ENCODE assay signal across 13 mouse cellular contexts in the genomic region with DNA sequence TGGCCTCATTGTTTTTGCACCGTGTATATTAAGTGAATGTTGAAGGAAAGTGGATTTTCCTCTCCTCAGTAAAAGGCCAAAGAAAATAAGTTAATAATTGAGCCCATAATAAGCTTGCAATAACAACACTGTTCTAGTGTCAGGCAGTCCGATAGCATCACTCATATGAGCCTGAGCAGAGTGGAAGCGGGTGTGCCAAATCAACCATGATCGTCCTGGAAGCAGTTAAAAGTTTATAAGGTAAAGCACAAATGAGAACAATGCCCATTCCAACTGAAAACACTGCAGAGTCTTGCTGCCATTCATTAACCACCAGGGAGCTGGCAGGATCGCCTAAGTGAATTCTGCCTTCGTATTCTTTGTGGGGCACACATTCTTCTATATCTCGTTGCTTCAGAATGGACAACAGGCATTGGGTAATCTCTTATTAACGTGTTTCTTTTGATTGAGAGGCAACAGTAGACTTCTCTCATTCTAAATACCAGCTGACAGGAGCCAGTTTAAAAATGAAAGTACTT.
DNase-seq lines count a peak whose midpoint lies in the region; ATAC-seq and TF ChIP-seq lines count a peak whose summit lies in the region.
"Had no signal": no experiment of that assay in that cellular context is flagged by ENCODE, and none has a peak within 500 bp of the region (broad histone marks: within the 10 kb centered on the region; RNA-seq: fewer than 3 reads in every experiment).

No protein-coding gene starts in this region.

- peaks cover 8% of the 10 kb centered on the region for H3K4me1 ChIP-seq in forebrain, embryonic 13.5 days
- 0 out of 2 replicates have a peak, but pooled peaks cover 2% of the 10 kb centered on the region for H3K4me1 ChIP-seq in forebrain, postnatal 0 days (ENCODE audit: insufficient read depth)
- no peaks in the 10 kb centered on the region for H3K4me1 ChIP-seq in hindbrain, postnatal 0 days (ENCODE audit: insufficient read depth, low read length)
- H3K4me1 ChIP-seq in hindbrain, embryonic 12.5 days = peaks cover 3% of the 10 kb centered on the region; the same call in 1 of the 2 replicates
- peaks cover 7% of the 10 kb centered on the region; the same call in 1 of the 2 replicates for H3K4me1 ChIP-seq in neural tube, embryonic 12.5 days
- H3K4me1 ChIP-seq in intestine, postnatal 0 days (replicated peaks; ENCODE audit: control insufficient read depth, insufficient read depth, low read length) = no peaks in the 10 kb centered on the region
- H3K4me1 ChIP-seq: embryonic facial prominence, embryonic 15.5 days; liver, embryonic 13.5 days had no signal

- no peak overlapping the region for H3K27ac ChIP-seq in forebrain, embryonic 13.5 days
- no peak overlapping the region for H3K27ac ChIP-seq in forebrain, postnatal 0 days (ENCODE audit: low read depth, low read length)
- no peak overlapping the region for H3K27ac ChIP-seq in hindbrain, postnatal 0 days
- H3K27ac ChIP-seq in hindbrain, embryonic 12.5 days = no peak overlapping the region
- no peak overlapping the region for H3K27ac ChIP-seq in neural tube, embryonic 12.5 days
- no peak overlapping the region for H3K27ac ChIP-seq in intestine, postnatal 0 days (ENCODE audit: low read depth, low read length)
- H3K27ac ChIP-seq: embryonic facial prominence, embryonic 15.5 days; liver, embryonic 13.5 days had no signal

- TF ChIP-seq CTCF in forebrain, postnatal 0 days (IDR thresholded peaks at IDR 0.05; ENCODE audit: low read depth) = no peak
- no peak for TF ChIP-seq CTCF in hindbrain, postnatal 0 days (IDR thresholded peaks at IDR 0.05; ENCODE audit: low read depth)
- TF ChIP-seq CTCF in intestine, postnatal 0 days (IDR thresholded peaks at IDR 0.05; ENCODE audit: low read depth) = no peak

- 5% methylated on average over 8 of the region's 8 CpGs for WGBS in forebrain, embryonic 13.5 days
- 9% methylated on average over 8 of the region's 8 CpGs for WGBS in forebrain, postnatal 0 days
- WGBS in hindbrain, postnatal 0 days = 25% methylated on average over 8 of the region's 8 CpGs
- 41% methylated on average over 8 of the region's 8 CpGs for whole genome bisulfite sequencing in hindbrain, embryonic 12.5 days
- 34% methylated on average over 8 of the region's 8 CpGs for WGBS in neural tube, embryonic 12.5 days
- 53% methylated on average over 8 of the region's 8 CpGs for WGBS in intestine, postnatal 0 days

- H3K4me2 ChIP-seq in forebrain, embryonic 13.5 days = peak overlapping the region; percentile 10
- H3K4me2 ChIP-seq in forebrain, postnatal 0 days (ENCODE audit: low read depth) = no peak overlapping the region
- 0 out of 2 replicates have a peak overlapping the region, but pooled peaks have one; percentile 16 for H3K4me2 ChIP-seq in hindbrain, postnatal 0 days (ENCODE audit: low read depth, low read length)
- no peak overlapping the region for H3K4me2 ChIP-seq in hindbrain, embryonic 12.5 days (replicated peaks)
- no peak overlapping the region for H3K4me2 ChIP-seq in neural tube, embryonic 12.5 days (replicated peaks)
- H3K4me2 ChIP-seq in intestine, postnatal 0 days (replicated peaks; ENCODE audit: low read depth) = no peak overlapping the region
- H3K4me2 ChIP-seq: embryonic facial prominence, embryonic 15.5 days; liver, embryonic 13.5 days had no signal

- H3K4me3 ChIP-seq in forebrain, embryonic 13.5 days = no peak overlapping the region
- H3K4me3 ChIP-seq in forebrain, postnatal 0 days (ENCODE audit: low read depth, low read length) = no peak overlapping the region
- H3K4me3 ChIP-seq in hindbrain, postnatal 0 days (ENCODE audit: low read length) = no peak overlapping the region
- H3K4me3 ChIP-seq in hindbrain, embryonic 12.5 days = no peak overlapping the region
- no peak overlapping the region for H3K4me3 ChIP-seq in neural tube, embryonic 12.5 days
- H3K4me3 ChIP-seq in intestine, postnatal 0 days (ENCODE audit: low read depth, low read length) = no peak overlapping the region
- H3K4me3 ChIP-seq: embryonic facial prominence, embryonic 15.5 days; liver, embryonic 13.5 days had no signal

- peaks cover 13% of the 10 kb centered on the region for H3K27me3 ChIP-seq in forebrain, embryonic 13.5 days
- H3K27me3 ChIP-seq in forebrain, postnatal 0 days (ENCODE audit: insufficient read depth, low read length) = no peaks in the 10 kb centered on the region; the same call in 1 of the 2 replicates
- H3K27me3 ChIP-seq in hindbrain, postnatal 0 days (ENCODE audit: insufficient read depth, low read length) = no peaks in the 10 kb centered on the region
- no peaks in the 10 kb centered on the region for H3K27me3 ChIP-seq in hindbrain, embryonic 12.5 days
- H3K27me3 ChIP-seq in neural tube, embryonic 12.5 days (replicated peaks) = no peaks in the 10 kb centered on the region
- H3K27me3 ChIP-seq in intestine, postnatal 0 days (replicated peaks; ENCODE audit: control insufficient read depth, insufficient read depth, low read length) = 0 out of 2 replicates have a peak, but pooled peaks cover 4% of the 10 kb centered on the region
- H3K27me3 ChIP-seq: liver, embryonic 13.5 days had no signal

- no peak for DNase-seq in forebrain, postnatal 0 days
- DNase-seq in hindbrain, postnatal 0 days (ENCODE audit: low spot score) = no peak
- no peak for DNase-seq in neural tube, embryonic 10.5 days (ENCODE audit: extremely low spot score, low spot score)
- DNase-seq: cerebellum, postnatal 25 days; liver, embryonic 13.5 days; right cerebral cortex, postnatal 4 days had no signal

- no peak for ATAC-seq in forebrain, embryonic 13.5 days
- no peak for ATAC-seq in forebrain, postnatal 0 days
- ATAC-seq in hindbrain, postnatal 0 days = no peak
- ATAC-seq in hindbrain, embryonic 12.5 days (ENCODE audit: low FRiP score) = no peak
- no peak for ATAC-seq in neural tube, embryonic 12.5 days (ENCODE audit: low FRiP score, low read depth)
- ATAC-seq in intestine, postnatal 0 days = no peak
- no peak for ATAC-seq in megakaryocyte progenitor cell, adult 5-6 weeks (replicated peaks; ENCODE audit: poor library complexity)
- ATAC-seq: activated CD4-positive, CD25-positive, alpha-beta regulatory T cell, adult 4 months had no signal

- no peak overlapping the region for H3K9ac ChIP-seq in forebrain, embryonic 13.5 days
- H3K9ac ChIP-seq in forebrain, postnatal 0 days = no peak overlapping the region
- H3K9ac ChIP-seq in hindbrain, postnatal 0 days (replicated peaks; ENCODE audit: low read length) = no peak overlapping the region
- no peak overlapping the region for H3K9ac ChIP-seq in hindbrain, embryonic 12.5 days
- 0 out of 2 replicates have a peak overlapping the region, but pooled peaks have one; percentile 18 for H3K9ac ChIP-seq in neural tube, embryonic 12.5 days
- H3K9ac ChIP-seq in intestine, postnatal 0 days (ENCODE audit: low read depth, low read length) = no peak overlapping the region
- H3K9ac ChIP-seq: embryonic facial prominence, embryonic 15.5 days; liver, embryonic 13.5 days had no signal

- no peaks in the 10 kb centered on the region for H3K9me3 ChIP-seq in forebrain, embryonic 13.5 days (replicated peaks)
- no peaks in the 10 kb centered on the region for H3K9me3 ChIP-seq in forebrain, postnatal 0 days (ENCODE audit: low read length)
- H3K9me3 ChIP-seq in hindbrain, postnatal 0 days (ENCODE audit: low read length) = no peaks in the 10 kb centered on the region
- H3K9me3 ChIP-seq in hindbrain, embryonic 12.5 days (replicated peaks) = no peaks in the 10 kb centered on the region
- no peaks in the 10 kb centered on the region for H3K9me3 ChIP-seq in neural tube, embryonic 12.5 days
- no peaks in the 10 kb centered on the region for H3K9me3 ChIP-seq in intestine, postnatal 0 days (ENCODE audit: control insufficient read depth)
- H3K9me3 ChIP-seq: embryonic facial prominence, embryonic 15.5 days; liver, embryonic 13.5 days had no signal

- no peaks in the 10 kb centered on the region for H3K36me3 ChIP-seq in forebrain, embryonic 13.5 days (ENCODE audit: poor library complexity, severe bottlenecking)
- no peaks in the 10 kb centered on the region for H3K36me3 ChIP-seq in forebrain, postnatal 0 days (ENCODE audit: insufficient read depth)
- H3K36me3 ChIP-seq in hindbrain, postnatal 0 days (ENCODE audit: insufficient read depth, low read length) = no peaks in the 10 kb centered on the region
- H3K36me3 ChIP-seq in hindbrain, embryonic 12.5 days = no peaks in the 10 kb centered on the region
- H3K36me3 ChIP-seq in neural tube, embryonic 12.5 days = no peaks in the 10 kb centered on the region
- H3K36me3 ChIP-seq in intestine, postnatal 0 days (ENCODE audit: control insufficient read depth, insufficient read depth) = no peaks in the 10 kb centered on the region
- H3K36me3 ChIP-seq: embryonic facial prominence, embryonic 15.5 days; liver, embryonic 13.5 days had no signal

Comparison
In these comparisons a context has a peak if more than half of its experiments do, and no peak if none do; other contexts are left out.
1. H3K4me2 ChIP-seq: peak in forebrain, embryonic 13.5 days (single experiment) and hindbrain, postnatal 0 days (single experiment); none in forebrain, postnatal 0 days (single experiment), hindbrain, embryonic 12.5 days (single experiment), neural tube, embryonic 12.5 days (single experiment) and intestine, postnatal 0 days (single experiment).